Mouse (Mus musculus) megakaryocyte progenitor cell, adult 5-6 weeks (primary cell): ENCODE data around the gene Aplp2. TPM values are rescaled to one million over a fixed set of nuclear protein-coding genes. Genes with fewer than 3 reads are reported as not detected.

ENCODE experiments used
- ATAC-seq: replicated peaks from 2 replicates; pipeline ENCODE4 v1.8.0; 2016; ENCODE audit warnings: mild to moderate bottlenecking, moderate TSS enrichment, inconsistent platforms; ENCODE audit not compliant: poor library complexity
- total RNA-seq, 2 experiments: library from RNA; stranded (forward) in 1 of 2; stranded (reverse) in 1 of 2; fragments of 157-497, 149-512 nt in 1 of 2; fragments of 200-1000 nt in 1 of 2; gene quantifications; 2 replicates each; pipeline versions ENCODE4 v1.2.3 to v1.2.4; 2015 to 2017

Aplp2 gene
- total RNA-seq, 2 experiments from 2014 or later, result 36.9 to 54.0 TPM

DNA sequence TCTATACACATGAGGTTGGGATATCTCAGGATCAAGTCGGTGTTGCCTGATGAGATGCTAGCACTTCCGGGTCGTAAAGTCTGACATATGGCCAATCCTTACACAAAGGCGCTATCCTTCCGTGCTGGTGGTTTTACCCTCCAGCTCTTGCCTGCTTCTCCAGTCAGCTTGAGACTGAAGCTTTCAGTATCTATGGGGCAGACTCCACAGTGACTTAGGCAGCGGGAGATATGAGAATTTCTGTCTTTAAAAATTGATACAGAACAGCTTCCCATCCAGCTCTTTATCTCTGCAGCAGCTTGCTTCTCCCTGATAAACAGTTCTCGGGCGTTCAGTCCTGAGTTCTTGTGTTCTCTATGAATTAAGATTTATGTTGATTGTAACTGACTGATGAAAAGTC, 14.9 kb upstream of the Aplp2 start:
- ATAC-seq, result peak; percentile 94

DNA sequence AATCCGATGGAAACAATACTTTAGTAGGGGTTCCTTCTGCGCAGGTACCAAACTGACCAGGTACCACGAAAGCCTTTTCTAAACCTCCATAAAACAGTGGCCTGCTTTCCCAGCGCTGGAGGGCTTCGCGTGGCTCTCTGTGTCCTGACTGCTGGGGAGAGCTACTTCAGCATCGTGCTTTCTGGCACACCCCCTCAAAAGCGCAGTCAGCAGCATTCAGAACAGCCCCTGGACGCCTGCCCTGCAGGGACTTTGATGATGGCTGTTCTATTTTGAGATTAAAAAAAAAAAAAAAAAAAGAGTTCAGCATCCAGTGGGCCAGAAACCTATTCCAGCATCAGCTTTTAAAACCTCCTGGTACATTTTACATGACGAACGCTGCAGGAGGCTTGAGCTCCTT, 14.2 kb upstream of the Aplp2 start:
- no peak for ATAC-seq

DNA sequence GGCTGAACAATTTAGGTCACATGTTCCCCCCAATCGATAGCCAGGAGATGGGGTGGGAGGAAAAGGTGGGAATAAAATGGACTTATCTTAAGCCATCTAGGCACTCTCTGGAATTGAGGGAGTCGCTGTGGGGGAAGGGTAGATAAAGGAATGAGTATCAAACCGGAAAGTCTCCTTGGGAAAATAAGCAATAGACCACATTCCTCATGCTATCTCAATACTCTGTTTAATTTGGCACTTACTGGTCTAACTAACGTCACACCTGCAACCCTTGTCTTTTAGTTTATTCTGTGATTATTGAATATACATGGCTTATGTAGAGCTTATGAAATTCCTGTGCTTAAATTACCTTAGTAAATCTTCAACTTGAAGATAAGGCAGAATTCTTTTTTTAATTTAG, 11.9 kb upstream of the Aplp2 start:
- ATAC-seq, result no peak

DNA sequence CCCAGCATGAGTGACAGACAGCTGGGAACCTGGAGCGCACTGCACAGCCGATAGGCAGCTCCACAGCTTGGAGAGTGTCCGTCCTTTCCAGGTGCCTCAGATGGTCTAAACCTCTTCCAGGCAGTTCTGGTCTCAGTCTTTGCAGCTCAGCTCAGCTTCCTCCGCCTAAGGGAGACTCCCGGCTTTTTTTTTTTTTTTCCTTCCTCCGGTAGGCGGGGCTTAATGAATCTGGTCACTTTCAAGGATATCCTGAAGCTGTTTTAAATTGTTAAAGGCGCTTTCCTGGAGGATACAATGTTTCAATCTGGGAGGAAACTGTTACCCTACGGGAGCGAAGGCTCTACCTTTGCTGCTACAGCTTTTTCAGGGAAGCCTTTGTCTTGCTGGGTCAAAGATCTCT, 9.6 kb upstream of the Aplp2 start:
- ATAC-seq, result no peak

DNA sequence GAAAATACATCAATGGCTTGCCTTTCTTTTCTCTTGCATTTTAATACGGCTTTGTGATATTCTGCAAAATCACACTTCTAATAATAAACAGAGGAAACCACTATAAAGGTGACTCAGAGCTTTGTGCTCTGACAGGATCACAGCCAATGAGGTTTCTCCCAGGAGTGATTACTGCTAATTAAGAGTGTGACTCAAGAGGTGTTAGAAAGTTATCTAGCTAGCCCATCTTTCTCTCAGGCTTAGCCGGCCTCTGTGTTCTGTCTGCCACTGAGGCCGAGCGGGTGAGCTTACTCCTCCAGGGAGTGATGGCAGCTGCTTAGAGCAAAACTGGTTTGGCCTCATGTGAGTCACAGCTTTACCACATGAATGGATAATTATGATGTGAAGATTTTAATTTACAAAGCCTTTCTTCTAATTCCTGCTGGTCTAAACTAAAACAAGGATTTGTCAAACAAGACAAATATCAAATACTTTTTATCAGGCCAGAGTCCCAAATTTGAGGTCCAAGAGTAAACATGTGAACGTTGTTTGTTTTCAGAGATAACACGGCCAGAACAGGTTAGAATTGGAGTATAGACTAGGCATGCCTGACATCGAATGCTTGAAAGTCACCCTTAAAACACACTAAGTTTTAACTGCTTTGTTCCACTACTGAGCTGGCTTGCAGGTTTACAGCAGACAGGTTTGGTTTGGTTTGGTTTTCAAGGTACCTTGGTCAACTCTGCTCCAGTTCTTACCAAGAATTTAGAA, 6.2 kb upstream of the Aplp2 start:
- peak; percentile 39 for ATAC-seq

DNA sequence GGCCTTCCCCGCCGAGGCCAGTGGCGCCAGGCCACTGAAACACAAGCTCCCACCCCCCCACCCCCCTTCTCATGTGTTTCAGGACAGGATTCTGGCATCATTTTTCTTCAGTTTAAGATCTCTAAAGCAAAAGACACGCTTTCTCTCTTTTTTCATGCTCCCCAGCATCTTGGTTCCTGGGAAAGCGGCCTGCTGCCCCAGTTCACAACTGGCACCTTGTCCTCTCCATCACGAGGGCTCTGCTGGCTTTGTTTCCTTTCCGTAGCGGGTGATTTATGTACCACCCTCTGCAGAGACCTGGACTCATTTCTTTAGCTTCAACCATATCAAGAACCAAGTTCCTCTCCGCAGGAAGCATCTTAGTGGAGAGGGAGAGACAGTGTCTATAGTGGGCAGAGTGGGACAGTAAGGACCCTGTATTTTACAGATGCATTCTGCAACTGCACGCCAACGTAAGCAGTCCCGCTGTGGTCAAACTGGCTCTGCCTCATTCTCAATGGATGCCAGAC, 939 bp upstream of the Aplp2 start:
- ATAC-seq, result no peak

DNA sequence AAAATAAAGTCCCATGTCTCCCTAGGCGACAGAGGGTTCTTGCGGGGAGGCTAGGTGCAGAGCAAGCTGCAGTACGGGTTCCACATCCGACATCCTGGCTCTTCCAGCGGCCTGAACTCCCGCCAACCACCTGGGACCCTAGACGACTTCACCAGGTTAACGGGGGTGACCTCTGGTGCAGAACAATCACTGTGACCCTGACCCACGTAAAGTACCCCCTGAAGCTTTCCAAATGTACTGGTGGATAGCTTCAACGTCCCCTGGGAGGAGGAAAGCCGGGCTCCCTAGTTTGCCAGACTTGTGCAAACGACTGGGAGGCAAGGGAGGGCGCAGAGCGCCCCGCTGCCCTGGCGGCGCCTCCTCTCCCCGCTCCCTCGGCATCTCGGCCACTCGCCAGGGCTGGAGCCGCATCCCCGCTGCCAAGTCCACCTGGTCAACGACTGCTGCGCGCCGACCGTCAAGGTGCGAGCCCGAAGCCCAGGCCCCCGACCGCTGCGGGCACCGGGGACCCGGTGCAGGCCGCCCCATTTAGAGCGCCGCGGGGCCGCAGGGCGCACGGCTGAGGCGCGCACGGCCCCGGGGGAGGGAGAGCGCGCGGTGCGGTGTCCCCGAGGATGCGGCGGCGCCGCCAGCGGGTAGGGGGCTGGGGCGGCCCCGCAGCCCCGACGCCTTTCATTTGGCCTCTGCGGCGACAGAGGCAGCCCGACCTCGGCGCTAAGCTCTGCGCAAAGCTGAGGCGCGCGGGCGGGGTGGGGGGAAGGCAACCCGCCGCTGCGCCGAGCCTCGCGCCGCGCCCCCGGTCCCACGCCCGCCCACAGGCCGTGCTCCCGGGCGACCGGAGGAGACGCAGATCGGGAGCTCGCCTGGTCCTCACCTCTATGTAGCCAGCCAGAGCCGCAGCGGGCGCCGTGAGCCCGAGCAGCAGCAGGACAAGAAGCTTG, 596 bp downstream of the Aplp2 start:
- ATAC-seq, result no peak

DNA sequence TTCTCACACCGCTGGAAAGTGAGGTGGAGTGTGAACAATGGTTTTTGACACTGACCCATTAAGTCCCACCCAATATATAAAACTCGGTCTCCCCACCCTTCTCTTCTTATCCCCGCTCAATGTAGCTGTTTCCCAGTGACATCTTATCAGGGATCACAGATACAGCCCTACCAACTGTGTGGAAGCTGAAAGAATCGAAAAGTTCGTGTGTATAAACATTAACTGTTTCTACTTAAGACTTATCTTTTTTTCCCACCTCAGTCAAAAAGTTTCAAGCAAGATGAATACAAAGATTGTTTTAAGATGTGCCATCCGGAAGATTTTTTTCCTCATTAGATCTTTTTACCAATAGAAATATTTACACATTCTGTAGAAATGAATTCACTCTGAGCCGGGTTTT, 1.5 kb downstream of the Aplp2 start:
- ATAC-seq, result no peak

DNA sequence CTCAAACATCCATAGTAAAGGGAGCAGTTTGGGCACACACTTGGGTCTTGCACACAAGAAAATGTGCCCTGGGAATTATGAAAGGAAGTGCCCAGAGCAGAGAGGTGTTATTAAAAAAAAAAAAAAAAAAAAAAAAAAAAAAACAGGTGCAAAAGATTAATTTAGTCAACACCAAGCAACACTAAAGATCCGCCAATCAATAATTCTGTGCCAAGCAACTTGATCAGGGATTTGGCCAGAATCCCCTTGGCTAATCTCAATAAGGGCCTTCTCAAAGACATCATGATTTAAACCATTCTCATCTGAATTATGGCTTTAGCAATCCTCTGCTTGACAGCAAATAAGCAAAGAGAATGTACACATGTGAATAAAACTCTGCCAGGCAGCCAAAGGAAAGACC, 2.1 kb downstream of the Aplp2 start:
- no peak for ATAC-seq

DNA sequence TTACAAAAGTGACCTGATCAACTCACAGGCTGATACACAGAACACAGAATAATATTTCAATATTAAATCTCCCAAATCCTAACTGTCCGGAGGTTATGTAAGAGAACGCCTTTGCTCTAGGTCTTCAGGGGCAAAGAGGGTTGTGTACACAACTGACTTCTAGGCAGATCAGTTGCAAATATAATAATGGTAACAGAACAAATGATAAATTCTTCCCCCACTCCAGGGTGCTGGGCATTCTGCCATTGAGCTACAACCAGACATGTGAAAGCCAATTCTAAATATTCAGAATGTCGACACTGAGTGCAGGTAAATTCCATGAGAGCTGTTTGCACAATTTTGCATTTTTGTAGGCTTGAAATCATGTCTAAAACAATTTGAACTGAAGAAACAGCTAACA, 3.9 kb downstream of the Aplp2 start:
- ATAC-seq, result no peak

DNA sequence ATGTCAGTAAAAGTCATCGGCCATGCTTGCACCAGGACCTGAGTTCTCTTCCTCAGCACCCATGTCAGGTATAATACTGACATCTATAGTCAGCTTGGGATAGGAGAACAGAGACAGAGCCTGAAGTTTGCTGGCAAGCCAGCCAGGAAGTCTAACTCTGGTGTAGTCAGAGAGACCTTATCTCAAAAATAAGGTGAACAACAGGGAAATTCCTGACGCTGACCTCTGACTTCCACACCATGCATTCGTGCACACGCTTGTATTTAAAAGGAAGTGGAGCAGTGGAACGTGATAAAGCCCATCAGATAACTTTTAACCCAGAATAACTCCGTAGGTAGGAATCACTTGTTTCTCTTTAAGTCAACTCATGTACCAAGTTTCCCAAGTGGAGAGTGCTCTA, 6.9 kb downstream of the Aplp2 start:
- ATAC-seq, result peak; percentile 10; the same call in 1 of the 2 replicates

DNA sequence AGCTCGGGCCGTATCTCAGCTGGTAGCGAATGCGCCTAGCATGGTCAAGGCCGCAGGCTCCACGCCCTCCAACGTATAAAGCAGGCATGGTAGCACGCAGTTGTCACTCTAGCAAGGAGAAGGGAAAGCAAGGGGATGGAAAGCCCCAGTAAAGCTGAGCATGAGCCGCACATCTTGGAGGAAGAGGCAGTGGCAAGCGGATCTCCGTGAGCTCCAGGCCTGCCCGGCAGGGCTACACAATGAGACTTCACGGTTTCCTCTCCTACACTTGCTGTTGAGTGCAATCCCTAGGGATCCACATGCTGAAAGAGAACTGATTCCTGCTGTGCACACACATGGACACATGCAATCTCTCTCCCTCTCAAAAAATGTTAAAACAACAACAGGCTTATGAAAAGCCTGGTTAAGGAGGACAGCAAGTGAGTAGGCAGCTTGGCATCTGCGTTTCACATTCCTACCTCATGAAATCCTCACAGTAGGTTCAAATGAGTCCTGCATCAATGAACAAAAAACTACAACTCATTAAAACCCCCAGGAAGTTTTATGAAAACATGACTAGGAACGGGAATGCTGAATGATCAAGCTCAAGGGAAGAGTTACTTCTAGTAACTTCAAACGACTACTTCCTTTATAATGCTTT, 7.9 kb downstream of the Aplp2 start:
- no peak for ATAC-seq

DNA sequence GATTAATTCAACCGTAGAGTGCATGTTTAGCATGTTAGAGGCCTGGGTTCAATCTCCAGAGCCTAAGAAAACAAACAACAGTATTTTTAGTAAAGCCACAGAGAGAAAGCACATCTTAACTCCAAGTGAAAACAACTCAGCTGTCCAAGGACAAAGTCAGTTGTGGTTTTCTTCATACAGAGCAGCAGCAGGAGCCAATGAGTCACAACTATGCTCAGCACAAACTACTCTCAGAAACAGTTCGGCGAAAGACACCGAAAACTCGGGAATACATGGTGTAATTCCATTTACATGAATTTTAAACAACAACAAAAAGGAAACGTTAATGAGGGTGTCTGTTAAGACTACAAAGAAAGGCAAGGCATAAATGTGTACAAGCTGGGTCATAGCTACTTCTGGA, 8.5 kb downstream of the Aplp2 start:
- no peak for ATAC-seq

DNA sequence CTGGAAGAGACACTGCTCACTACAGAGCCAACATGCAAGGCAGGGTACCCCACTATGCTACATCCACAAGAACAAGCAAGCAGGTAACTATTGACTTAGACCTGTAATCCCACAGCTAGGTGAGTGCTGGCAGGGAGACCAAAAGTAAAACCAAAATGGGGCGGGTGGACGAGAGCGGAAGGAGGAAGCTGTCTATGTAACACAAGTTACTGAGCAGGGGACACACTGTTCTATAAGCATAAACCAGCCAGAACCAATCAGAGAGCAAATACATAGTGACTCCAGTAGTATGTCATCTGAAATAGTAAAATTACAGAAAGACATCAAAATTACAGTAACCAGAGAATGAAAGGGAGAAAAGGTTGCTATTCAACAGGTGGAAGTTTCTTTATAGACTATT, 13.0 kb downstream of the Aplp2 start:
- ATAC-seq, result peak; percentile 60

DNA sequence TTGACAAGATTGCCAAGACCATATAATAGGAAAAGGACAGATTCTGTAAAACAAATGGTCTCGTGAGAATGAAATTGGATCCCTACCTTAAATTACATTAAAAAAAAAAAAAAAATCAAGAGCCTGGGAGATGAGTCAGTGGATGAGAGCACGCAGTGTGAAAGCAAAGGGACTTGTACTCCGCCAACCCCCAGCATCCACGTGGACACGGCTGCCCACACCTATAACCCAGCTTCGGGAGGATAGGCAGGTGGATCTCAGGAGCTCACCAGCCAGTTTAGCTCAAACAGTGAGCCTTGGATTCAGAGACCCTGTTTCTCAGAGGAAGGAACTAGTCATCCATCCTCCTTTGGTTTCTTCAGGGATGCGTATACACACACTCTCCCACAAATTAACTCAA, 13.8 kb downstream of the Aplp2 start:
- ATAC-seq, result no peak

DNA sequence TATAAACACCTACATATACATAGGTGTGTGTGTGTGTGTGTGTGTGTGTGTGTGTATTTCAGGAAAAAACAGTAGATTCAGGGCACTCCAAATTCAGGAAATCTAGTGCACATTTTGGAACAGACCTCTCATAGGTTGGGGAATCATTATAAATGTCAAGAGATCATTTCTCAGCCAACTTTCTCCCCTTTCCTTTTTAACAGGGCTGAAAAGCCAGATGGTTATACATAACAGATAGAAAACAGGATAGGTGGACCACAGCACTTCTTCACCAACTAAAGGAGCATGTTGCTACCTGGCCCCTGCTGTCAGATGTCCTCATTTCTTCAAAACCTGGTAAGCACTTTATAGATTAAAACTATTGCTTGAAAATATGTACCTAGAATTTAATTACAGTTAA, 14.9 kb downstream of the Aplp2 start:
- no peak for ATAC-seq

DNA sequence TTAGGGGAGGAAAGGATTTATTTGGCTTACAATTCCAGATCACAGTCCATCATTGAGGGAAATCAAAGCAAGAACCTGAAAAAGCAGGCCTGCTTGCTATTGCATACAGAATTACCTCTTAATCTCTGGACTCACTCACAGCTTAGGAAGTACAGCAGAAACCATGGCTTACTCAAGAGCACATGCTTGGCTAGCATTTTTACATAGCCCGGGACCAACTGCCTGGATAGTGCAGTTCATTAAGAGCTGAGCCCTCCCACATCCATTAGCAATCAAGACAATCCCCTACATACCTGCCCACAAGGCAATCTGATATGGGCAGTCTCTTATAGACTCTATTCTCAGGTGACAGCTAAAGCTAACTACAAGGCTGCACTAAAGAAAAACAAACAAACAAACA, 16.0 kb downstream of the Aplp2 start:
- ATAC-seq, result no peak

DNA sequence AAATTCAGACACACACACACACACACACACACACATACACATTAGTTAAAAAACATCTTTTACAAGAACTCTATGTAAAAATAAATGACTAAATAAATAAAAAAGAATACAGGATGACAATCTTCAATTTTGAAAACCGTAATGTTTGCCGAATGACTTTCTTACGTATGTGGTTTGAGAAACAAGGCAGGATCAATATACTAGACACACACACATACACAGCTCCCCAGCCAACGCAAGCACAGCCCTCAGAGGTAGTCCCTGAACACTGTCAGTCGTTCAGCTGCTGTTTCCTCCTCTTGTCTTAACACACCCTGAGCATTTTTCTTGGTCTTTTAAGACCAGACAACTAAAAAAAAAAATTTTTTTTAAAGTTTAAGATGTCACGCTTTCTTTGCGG, 19.2 kb downstream of the Aplp2 start:
- ATAC-seq, result no peak

DNA sequence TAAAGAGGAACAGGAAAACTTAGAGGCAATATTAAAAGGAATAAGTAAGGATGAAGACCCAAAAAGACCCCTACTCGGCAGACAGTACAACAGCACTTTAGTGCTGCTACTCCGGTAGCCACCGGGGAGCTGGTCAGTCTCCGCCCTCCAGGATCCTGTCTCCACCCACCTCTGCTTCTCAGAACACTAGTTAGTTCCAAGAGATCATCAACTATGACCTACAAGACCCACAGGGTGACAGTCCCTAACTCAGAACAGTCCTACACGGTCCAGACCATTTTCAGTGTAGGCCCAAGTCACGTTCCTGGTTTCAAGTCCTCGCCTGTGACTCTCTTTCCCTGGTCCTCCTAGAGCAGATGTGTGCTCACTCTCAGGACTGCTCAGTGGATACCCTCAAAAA, 20.1 kb downstream of the Aplp2 start:
- no peak for ATAC-seq

DNA sequence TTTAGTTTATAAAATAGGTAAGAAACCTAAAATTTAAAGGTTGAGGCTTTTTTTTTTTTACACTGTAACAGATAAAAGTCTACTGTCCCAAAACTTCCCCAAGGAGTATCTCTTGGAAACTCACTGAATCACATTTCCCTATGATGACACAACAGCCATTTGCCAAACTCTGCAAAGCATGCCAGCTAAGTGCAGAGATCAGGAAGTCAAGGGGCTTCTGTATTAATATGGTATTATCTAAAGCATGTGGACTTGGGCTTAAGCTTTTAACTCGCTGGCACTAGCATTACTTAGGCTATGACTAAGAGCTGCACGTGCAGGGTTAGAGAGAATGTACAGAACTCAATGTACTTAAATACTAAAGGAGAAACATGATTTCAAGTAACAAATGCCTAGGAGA, 22.4 kb downstream of the Aplp2 start:
- ATAC-seq, result no peak

DNA sequence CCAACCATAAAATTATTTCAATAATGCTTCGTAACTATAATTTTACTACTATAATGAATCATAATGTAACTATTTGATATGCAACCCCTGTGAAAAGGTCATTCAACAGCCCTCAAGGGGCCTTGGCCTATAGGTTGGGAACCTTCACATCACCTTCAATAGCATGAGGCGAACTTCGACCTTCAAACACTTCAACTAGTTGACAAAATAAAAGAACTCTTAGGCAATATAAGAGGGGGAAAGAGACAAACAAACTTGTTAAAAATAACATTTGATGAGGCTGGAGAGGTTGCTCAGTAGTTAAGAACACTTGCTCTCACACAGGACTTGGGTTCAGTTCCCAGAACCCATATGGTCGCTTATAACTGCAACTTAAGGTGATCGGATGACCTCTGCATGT, 27.2 kb downstream of the Aplp2 start:
- ATAC-seq, result no peak

DNA sequence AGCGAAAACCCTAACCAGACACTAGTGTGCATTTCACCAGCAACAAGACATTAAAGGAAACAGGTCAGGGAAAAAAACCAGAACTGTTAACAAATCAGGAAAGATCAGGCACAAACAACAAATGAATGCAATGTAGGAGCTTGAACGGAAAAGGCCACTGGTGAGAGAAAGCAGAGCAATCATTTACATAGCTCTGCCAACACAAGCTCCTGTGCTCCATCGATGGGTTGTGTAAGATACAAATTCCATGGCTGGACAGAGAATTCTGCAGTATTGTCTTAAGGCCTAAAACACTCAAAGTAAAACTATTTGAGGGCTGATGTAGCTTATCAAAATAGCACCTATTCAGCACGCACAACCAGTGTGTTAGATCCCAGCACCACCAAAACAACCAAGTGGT, 28.6 kb downstream of the Aplp2 start:
- 0 out of 2 replicates have a peak, but pooled peaks have one; percentile 26 for ATAC-seq
